Comparison of ENCODE assay signal across 8 mouse cellular contexts in the genomic region with DNA sequence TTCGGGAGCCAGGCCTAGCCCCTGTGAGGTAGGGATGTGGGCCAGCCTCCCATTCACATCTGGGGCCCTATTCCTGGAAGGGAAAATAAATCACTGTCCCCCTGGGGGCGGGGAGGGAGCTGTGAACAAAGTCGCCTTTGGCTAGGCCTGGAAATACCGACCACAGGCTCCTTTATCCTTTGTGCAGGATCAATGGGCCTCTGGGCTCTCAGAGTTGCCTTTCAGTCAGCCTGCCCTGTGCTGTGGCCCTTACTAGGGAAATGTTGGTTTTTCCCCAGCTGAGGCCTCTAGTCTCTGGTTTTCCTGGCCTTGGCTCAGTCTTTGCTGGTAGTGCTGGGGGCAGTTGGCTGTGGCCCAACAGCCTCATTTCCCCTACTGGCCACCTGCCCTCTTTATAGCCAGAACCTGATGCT. TPM values are rescaled to one million over a fixed set of nuclear protein-coding genes. Genes with fewer than 3 reads are reported as not detected.
DNase-seq lines count a peak whose midpoint lies in the region; ATAC-seq and TF ChIP-seq lines count a peak whose summit lies in the region.

No protein-coding gene starts in this region.

- peak overlapping the region; percentile 48; the same call in 1 of the 2 replicates for H3K9ac ChIP-seq in forebrain, embryonic 13.5 days

- H3K27me3 ChIP-seq in forebrain, embryonic 13.5 days = peaks cover 11% of the 10 kb centered on the region; the same call in 1 of the 2 replicates
- H3K27me3 ChIP-seq in myocyte (ENCODE audit: control insufficient read depth, insufficient read depth, insufficient read length) = no peaks in the 10 kb centered on the region

- TF ChIP-seq POLR2A in myocyte (IDR thresholded peaks at IDR 0.05; ENCODE audit: insufficient read length, low read depth) = no peak

- no peaks in the 10 kb centered on the region for H3K36me3 ChIP-seq in forebrain, embryonic 13.5 days (ENCODE audit: poor library complexity, severe bottlenecking)
- no peaks in the 10 kb centered on the region for H3K36me3 ChIP-seq in myocyte (ENCODE audit: control insufficient read depth, insufficient read depth)

- no peaks in the 10 kb centered on the region for H3K79me2 ChIP-seq in myocyte (ENCODE audit: control insufficient read depth, insufficient read depth)

- H3K27ac ChIP-seq in gastrocnemius, adult 2 months = peak overlapping the region; percentile 24
- H3K27ac ChIP-seq in forebrain, embryonic 13.5 days = peak overlapping the region; percentile 40; the same call in 1 of the 2 replicates

- peaks cover 50% of the 10 kb centered on the region for H3K4me1 ChIP-seq in forebrain, embryonic 13.5 days

- 2% methylated on average over 4 of the region's 4 CpGs for WGBS in forebrain, embryonic 13.5 days

- H3K4me3 ChIP-seq in gastrocnemius, adult 2 months = no peak overlapping the region
- H3K4me3 ChIP-seq in forebrain, embryonic 13.5 days = no peak overlapping the region
- no peak overlapping the region for H3K4me3 ChIP-seq in myocyte

- no peaks in the 10 kb centered on the region for H3K9me3 ChIP-seq in forebrain, embryonic 13.5 days (replicated peaks)

- no peak overlapping the region for H3ac ChIP-seq in myocyte (ENCODE audit: control insufficient read depth, insufficient read length)

- ATAC-seq in forebrain, embryonic 13.5 days = no peak
- ATAC-seq in activated CD4-positive, CD25-positive, alpha-beta regulatory T cell, adult 4 months = no peak

- H3K4me2 ChIP-seq in forebrain, embryonic 13.5 days = peak overlapping the region; percentile 23
- peak overlapping the region; percentile 2 for H3K4me2 ChIP-seq in myocyte (ENCODE audit: low read depth)

- TF ChIP-seq CTCF in gastrocnemius, adult 2 months (IDR thresholded peaks at IDR 0.05) = no peak

- intact Hi-C loops in gastrocnemius, adult 2 months (cut with DNase I) = no loop called here

- DNase-seq in gastrocnemius, adult 2 months = no peak
- DNase-seq in gastrocnemius, adult 18-20 months (ENCODE audit: low spot score) = no peak
- peak; percentile 50 to 74 for DNase-seq in layer of hippocampus, postnatal 10 days (ENCODE audit: low spot score in 2 of 2)
- no peak for DNase-seq in adrenal gland, adult 2 months
- DNase-seq in kidney, adult 11 months = no peak

TF ChIP-seq in myocyte, 11 proteins besides CTCF, POLR2A, EP300 and RAD21:
- TF ChIP-seq POLR2AphosphoS2 (IDR thresholded peaks at IDR 0.05; ENCODE audit: insufficient read length, low read depth) (no peak), MYOD1 (IDR thresholded peaks at IDR 0.05; ENCODE audit: control insufficient read depth in 1 of 3, insufficient read length in 2 of 3, low read depth in 2 of 3) (no peak), E2F4 (IDR thresholded peaks at IDR 0.05; ENCODE audit: insufficient read depth) (no peak), USF1 (IDR thresholded peaks at IDR 0.05; ENCODE audit: low read depth) (no peak), MAX (IDR thresholded peaks at IDR 0.05; ENCODE audit: low read depth) (no peak), TCF3 (IDR thresholded peaks at IDR 0.05; ENCODE audit: insufficient read length, low read depth) (no peak), SRF (IDR thresholded peaks at IDR 0.05; ENCODE audit: control insufficient read depth, insufficient read length, low read depth) (no peak), CEBPB (IDR thresholded peaks at IDR 0.05; ENCODE audit: insufficient read depth, poor library complexity, severe bottlenecking) (no peak), TCF12 (IDR thresholded peaks at IDR 0.05; ENCODE audit: insufficient read depth, poor library complexity, severe bottlenecking) (no peak), MYOG (IDR thresholded peaks at IDR 0.05; ENCODE audit: control insufficient read depth in 1 of 3, insufficient read depth in 1 of 3, insufficient read length in 2 of 3, low read depth in 2 of 3) (no peak), REST (IDR thresholded peaks at IDR 0.05; ENCODE audit: insufficient read depth, insufficient read length) (no peak)

RNA-seq across cellular contexts. Expression of gene Fgfrl1, which starts 5.2 kb away (rescaled TPM):
- 10 to 100 TPM; 18.0 to 45.2 TPM for total RNA-seq in gastrocnemius, adult 2 months (2021)
- 10 to 100 TPM; 23.3 to 29.9 TPM for total RNA-seq in gastrocnemius, adult 18-20 months (2021)
- polyA plus RNA-seq in forebrain, embryonic 13.5 days (2015; fragmentation: Nextera tagmentation; extraction: Ambion mirVana) = 5.5 and 5.6 TPM in 2 replicates
- total RNA-seq in layer of hippocampus, postnatal 10 days (2021) = 10 to 100 TPM; 18.5 to 22.5 TPM
- 93.3 TPM for polyA plus RNA-seq in myocyte (2012; fragmentation: generic; extraction: Trizol)
- not detected for polyA plus RNA-seq in activated CD4-positive, CD25-positive, alpha-beta regulatory T cell, adult 4 months (2017; shearing (Covaris generic))
- total RNA-seq in adrenal gland, adult 2 months (2021) = 10 to 100 TPM; 21.5 to 48.5 TPM
- polyA plus RNA-seq in adrenal gland, adult 2 months (2012; rRNA removed) = 72.1 and 103 TPM in 2 replicates

RNA-seq across cellular contexts. Expression of gene Slc26a1, which starts 22.0 kb away (rescaled TPM):
- not detected for total RNA-seq in gastrocnemius, adult 2 months (2021)
- under 1 TPM in 1 of 2 experiments, not detected in 1; 0.12 TPM for total RNA-seq in gastrocnemius, adult 18-20 months (2021)
- polyA plus RNA-seq in forebrain, embryonic 13.5 days (2015; fragmentation: Nextera tagmentation; extraction: Ambion mirVana) = 1.5 and 1.6 TPM in 2 replicates
- total RNA-seq in layer of hippocampus, postnatal 10 days (2021) = 1 to 10 TPM; 2.6 to 3.2 TPM
- polyA plus RNA-seq in myocyte (2012; fragmentation: generic; extraction: Trizol) = 0.13 TPM
- polyA plus RNA-seq in activated CD4-positive, CD25-positive, alpha-beta regulatory T cell, adult 4 months (2017; shearing (Covaris generic)) = under 1 TPM in 1 of 2 experiments, not detected in 1; 0.31 TPM
- total RNA-seq in adrenal gland, adult 2 months (2021) = under 1 TPM; 0.21 to 0.81 TPM
- 0.21 and 0.85 TPM in 2 replicates for polyA plus RNA-seq in adrenal gland, adult 2 months (2012; rRNA removed)

RNA-seq across cellular contexts. Expression of gene Dgkq, which starts 27.9 kb away (rescaled TPM):
- total RNA-seq in gastrocnemius, adult 2 months (2021) = 1 to 10 TPM; 3.9 to 4.6 TPM
- 1 to 10 TPM; 2.4 to 3.9 TPM for total RNA-seq in gastrocnemius, adult 18-20 months (2021)
- 13.7 and 19.0 TPM in 2 replicates for polyA plus RNA-seq in forebrain, embryonic 13.5 days (2015; fragmentation: Nextera tagmentation; extraction: Ambion mirVana)
- 10 to 100 TPM; 56.4 to 61.2 TPM for total RNA-seq in layer of hippocampus, postnatal 10 days (2021)
- polyA plus RNA-seq in myocyte (2012; fragmentation: generic; extraction: Trizol) = 4.3 TPM
- 1 to 10 TPM; 4.4 to 4.5 TPM for polyA plus RNA-seq in activated CD4-positive, CD25-positive, alpha-beta regulatory T cell, adult 4 months (2017; shearing (Covaris generic))
- 10 to 100 TPM; 13.6 to 20.7 TPM for total RNA-seq in adrenal gland, adult 2 months (2021)
- polyA plus RNA-seq in adrenal gland, adult 2 months (2012; rRNA removed) = 20.8 and 22.0 TPM in 2 replicates

RNA-seq across cellular contexts. Expression of gene Idua, which starts 37.2 kb away (rescaled TPM):
- 10 to 100 TPM; 11.8 to 12.5 TPM for total RNA-seq in gastrocnemius, adult 2 months (2021)
- 1 to 10 TPM; 8.2 to 10.0 TPM for total RNA-seq in gastrocnemius, adult 18-20 months (2021)
- 7.7 and 7.9 TPM in 2 replicates for polyA plus RNA-seq in forebrain, embryonic 13.5 days (2015; fragmentation: Nextera tagmentation; extraction: Ambion mirVana)
- total RNA-seq in layer of hippocampus, postnatal 10 days (2021) = 1 to 10 TPM; 8.6 to 9.4 TPM
- polyA plus RNA-seq in myocyte (2012; fragmentation: generic; extraction: Trizol) = 4.3 TPM
- polyA plus RNA-seq in activated CD4-positive, CD25-positive, alpha-beta regulatory T cell, adult 4 months (2017; shearing (Covaris generic)) = 1 to 10 TPM; 8.8 to 9.8 TPM
- 10 to 100 TPM; 15.5 to 16.3 TPM for total RNA-seq in adrenal gland, adult 2 months (2021)
- polyA plus RNA-seq in adrenal gland, adult 2 months (2012; rRNA removed) = 41.7 and 42.6 TPM in 2 replicates

Comparison
In these comparisons a context has a peak if more than half of its experiments do, and no peak if none do; other contexts are left out.
1. DNase-seq: peak in layer of hippocampus, postnatal 10 days (2 of 2); none in gastrocnemius, adult 2 months (single experiment), gastrocnemius, adult 18-20 months (single experiment), adrenal gland, adult 2 months (single experiment) and kidney, adult 11 months (single experiment).